Mouse (Mus musculus): ENCODE measurements around the gene Zfp386.

- no peak for TF ChIP-seq CTCF (IDR thresholded peaks at IDR 0.05; ENCODE audit: low read depth)
- TF ChIP-seq EP300 (IDR thresholded peaks at IDR 0.05; ENCODE audit: low read depth), result no peak
These were observed 47.4 kb downstream of the Zfp386 start for GRCm38 (mm10) chr12:116094765-116095555.

Data from heart, postnatal 0 days (tissue).